Mouse (Mus musculus): Measurements from ENCODE around the gene Eml6. TPM values are rescaled to one million over a fixed set of nuclear protein-coding genes. Genes with fewer than 3 reads are reported as not detected.
"Not testable (repeated sequence)": the region's sequence is repeated elsewhere in the genome, so short reads cannot be mapped to it uniquely, and the experiment has no call there.

Eml6 gene
- polyA plus RNA-seq, 3 experiments from 2014 or later = 0.45 to 1.7 (median 1.3) TPM

DNA sequence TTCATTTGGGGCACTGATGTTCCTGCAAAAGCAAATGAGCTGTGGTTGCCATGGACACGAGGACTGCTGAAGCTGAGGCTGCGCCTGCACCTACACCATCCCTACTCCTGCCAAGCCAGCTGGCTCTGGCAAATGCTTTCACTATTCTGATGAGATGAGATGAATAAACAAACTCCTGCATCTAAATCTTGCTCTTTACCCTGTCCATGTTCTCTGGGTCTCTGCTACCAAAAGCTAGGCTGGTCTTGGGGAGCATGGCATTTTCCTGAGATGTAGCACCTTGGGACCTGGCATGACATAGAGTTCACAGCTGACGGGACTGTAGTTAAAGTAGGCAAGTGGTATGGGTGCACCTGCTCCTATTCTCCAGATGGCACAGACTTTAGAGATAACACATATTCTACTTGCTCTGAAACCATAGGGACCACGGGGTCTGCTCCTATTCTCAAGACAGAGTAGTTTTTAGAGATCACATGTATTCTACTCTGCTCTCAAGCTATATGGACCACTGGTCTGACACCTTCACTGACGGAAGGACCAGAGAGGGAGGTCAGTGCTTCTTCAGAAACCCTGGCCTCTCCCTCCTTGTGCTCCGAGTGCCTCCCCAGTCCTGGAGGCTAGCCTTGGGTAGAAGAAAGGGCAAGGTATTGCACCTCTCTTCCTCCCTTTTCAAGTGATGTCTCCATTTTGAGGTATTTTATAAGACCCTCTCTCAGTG, 236.8 kb downstream of the Eml6 start:
- no peak for ATAC-seq

DNA sequence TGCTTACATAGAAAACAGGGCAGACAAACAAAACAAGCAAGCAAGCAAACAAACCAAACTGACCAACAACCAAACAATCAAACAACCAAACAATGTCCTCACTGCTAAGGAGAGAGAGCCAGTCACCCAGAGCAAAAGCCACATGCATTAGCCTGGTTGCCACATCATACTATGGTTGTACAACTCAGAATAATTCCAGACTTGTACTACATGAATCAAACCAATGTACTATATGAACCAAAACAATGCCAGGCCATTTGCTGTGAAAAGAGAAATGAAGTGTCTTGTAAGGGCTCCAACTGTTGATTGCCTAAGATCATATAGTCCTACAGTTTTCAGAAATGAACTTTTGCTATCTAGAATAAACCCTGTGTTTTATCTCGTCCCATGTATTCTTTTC, 237.3 kb downstream of the Eml6 start:
- ATAC-seq = no peak

DNA sequence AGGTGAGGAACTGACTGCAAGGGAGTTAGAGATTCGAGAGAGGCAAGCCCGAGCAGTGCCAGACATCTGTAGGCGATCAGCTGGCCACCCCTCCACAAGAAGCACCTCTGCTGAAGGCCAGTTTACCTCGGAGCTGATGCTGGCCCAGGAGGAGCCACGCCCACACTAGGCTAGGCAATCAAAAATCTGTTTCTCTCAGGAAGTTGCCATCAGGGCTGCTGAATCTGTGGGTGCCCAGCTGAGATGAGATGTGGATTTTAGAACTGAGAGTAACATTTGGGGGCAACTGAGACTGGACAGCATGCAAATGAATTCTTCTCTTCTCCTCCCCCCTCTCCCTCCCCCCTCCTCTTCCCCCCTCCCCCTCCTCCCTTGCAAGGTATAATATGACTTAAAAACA, 238.4 kb downstream of the Eml6 start:
- ATAC-seq = no peak

DNA sequence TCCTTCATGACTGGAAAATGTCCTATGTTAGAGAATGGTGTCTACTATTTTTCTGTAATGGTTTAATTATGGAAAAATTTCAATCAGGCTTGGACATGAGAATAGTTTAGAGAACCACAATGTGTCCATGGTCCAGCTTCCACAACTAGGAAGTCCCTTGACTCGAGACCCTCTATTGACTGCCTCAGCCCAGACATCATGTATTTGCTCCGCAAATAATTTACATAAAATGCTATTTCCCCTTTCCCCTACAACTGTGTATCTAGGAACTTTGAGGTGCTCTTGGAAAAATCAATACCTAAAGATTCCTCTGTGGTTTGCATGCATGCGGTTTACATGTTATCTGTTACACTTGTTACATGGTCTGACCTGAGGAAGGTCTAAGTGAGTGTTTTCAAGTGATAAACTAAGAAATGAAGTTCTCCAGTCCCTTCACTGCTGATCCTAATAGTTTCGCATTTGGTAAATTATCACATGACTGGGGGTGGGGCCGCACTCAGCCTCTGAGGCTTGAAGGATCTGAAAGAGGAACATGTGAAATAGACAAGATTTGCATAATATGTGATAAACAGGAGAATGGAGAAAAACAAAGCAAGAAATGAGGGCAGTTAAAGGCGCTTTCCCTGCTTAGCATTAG, 239.1 kb downstream of the Eml6 start:
- ATAC-seq = no peak

DNA sequence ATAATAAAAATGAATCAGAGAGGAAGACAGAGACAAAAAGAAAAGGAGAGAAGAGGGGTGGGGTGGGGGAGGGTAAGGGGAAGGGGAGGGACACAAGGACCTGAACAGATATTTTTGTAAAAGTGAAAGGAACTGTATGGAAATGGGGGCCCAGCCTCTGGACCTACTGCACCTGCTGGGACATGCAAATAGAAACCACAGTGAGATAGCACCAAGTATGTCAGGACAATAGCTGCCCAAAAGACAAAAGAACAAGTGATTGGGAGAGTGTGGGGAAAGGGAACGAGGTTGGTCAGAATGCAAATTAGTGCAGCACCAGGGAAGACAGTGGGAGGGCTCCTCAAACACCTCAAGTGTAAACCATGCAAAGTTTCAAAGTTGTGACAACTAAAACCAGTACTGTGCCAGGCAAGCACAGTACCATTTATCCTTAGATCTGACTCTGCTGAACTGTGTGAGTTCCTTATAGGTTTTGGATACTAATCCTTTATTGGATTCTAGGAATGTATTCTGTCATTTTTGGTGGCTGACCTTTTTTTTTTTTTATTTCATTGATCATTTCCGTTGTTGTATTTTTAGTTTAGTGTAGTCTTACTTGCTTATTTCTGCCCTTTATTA, 246.3 kb downstream of the Eml6 start:
- ATAC-seq = no peak

GRCm38 (mm10) chr11:29778936-29779335, 246.9 kb downstream of the Eml6 start:
- ATAC-seq = no peak

- no peak for ATAC-seq
Measured at GRCm38 (mm10) chr11:29777964-29778363, 247.9 kb downstream of the Eml6 start.

DNA sequence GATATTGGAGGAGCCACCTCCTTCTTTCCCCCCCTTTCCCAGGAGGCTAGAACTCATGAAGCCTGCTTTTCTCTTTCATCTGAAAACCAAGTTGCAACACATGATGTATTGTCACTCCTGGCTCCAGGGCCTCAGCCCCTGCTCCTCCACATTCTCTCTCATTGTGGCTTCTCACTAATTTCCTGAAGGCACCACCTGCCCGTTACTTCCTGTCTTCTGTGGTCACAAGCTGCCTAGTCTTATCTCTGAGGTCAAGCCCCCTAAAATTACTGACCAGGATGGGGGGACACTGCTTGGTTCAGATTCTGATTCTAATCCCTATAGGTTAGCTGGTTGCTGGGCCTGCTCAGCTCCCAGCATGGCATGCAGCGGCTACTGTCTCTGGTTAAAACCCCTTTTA, 251.1 kb downstream of the Eml6 start:
- no peak for ATAC-seq

DNA sequence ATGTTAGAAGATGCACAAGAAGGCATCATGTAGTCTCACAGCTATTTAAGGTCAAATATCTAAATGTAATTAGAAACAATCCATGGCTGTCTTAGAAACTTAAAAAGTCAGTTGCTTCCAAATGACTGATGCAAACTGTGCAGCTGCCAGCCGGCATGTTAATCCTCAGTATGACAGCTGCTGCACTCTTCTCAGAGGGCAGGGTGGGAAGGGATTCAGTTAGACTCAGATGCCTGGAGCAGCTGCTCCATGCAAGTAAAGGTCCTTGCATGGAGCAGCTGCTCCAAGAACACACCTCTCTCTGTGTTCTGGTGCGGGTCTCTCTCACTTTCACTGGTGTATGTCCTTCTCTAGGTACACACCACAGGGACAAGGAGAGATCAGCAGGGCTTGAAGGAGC, 251.5 kb downstream of the Eml6 start:
- no peak for ATAC-seq

DNA sequence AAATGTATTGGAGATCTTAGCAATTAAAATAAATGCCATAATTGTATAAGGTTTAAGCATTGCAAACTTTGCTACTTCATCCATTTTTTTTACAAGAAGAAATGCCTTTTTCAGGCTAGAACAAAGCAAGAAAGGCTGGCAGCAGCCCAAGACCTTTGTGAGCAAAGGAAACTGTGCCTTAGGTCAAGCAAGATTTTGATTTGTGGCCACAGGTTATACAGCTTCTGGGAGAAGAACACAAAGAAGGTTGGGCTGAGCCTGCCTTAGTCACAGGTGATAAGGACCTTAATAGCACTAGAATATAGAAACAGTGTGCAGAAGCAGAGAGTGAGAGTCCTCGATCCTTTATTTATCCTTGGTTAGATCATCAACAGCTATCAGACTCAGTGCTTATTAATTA, 253.6 kb downstream of the Eml6 start:
- ATAC-seq = no peak

DNA sequence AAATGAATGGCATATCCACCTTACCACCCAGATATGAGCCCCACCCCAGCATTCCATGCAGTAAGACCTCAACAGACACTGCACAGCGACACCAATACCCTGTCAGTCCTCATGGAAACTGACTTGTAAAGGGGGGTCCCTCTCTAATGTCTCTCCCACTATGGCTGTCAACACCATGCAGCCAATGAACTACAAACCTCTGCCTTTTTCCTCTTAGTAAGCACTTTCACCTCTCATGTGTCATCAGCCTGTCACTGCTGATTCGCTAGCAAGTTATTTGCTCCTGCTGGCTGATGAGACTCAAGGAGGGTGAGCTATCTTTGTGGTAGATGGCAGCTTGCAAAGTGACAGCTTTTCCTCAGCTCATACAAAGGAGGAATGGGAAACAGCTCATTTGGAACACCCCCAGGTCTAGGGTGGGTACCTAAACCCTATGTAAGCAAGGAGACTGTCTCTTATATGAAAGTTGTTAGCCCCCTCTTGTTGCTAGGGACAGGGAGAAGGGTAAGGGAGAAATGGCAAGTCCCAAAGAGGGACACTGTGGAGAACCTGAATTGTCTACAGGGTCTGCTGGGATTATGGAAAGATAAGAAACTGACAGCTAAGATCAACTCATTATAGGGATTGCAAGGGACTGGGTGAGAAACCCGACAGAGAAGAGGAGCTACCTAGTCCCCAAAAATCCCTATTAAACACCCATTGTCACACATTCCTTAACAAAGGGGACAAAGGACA, 255.0 kb downstream of the Eml6 start:
- ATAC-seq = no peak

- no peak for ATAC-seq
Measured at GRCm38 (mm10) chr11:29768523-29768922, 257.3 kb downstream of the Eml6 start.

- no peak for ATAC-seq
Measured at GRCm38 (mm10) chr11:29766313-29766982, 259.4 kb downstream of the Eml6 start.

GRCm38 (mm10) chr11:29765063-29765462, 260.8 kb downstream of the Eml6 start:
- ATAC-seq = no peak

DNA sequence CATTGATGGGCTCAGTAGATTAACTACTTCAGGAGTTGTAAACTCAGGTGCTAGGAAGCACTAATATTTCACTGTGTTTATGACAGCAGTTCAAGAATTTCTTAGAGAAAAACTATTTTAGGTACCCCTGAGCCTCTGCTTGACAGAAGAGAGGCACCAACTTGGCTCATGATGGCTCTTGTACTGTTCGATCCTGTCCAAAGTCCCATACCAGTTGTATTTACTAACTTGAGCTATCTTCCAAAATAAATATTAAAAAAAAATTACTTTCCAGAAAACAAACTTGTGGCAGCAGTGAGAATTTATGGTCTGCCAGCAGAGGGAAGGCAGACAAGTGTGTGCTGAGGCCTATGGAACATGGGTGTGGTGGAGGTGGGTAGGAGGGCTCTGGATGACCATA, 263.1 kb downstream of the Eml6 start:
- no peak for ATAC-seq

DNA sequence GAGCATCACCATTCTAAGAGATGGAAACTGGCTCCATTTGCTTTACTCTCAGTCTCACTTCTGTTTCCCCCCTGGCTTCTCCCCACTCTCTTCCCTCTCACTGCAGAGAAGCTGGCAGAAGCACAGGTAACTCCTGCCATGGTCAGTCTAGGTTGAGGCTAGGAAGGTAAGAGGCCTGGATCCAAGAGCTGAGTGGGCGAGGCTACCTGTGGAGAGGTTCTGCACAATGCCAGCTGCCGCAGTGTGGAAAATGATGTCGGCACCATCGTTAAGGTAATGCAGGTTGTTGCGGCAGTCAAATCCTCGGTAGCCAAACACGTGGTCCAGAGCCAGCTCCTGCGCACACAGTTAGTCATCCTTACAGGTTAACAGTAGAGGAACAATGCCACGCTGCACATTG, 264.4 kb downstream of the Eml6 start:
- no peak for ATAC-seq

DNA sequence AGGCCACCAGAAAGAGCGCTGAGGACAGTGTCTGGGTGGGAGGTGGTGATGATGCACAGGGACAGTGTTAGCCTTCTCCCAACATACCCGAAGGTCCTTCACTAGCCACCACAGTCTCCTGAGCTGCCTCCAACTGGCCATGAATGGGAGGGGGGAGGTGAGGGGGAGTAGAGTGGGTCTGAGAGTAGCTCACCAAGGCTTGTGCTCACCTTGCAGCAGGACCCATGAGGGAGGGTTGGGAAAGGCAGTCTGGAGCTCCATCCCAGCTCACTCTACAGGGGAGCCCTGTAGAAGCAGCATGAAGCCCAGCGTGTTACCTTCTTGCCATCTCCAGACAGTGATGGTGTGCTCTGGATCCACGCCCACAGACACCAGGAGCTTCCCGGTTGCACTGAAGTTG, 267.2 kb downstream of the Eml6 start:
- no peak for ATAC-seq

DNA sequence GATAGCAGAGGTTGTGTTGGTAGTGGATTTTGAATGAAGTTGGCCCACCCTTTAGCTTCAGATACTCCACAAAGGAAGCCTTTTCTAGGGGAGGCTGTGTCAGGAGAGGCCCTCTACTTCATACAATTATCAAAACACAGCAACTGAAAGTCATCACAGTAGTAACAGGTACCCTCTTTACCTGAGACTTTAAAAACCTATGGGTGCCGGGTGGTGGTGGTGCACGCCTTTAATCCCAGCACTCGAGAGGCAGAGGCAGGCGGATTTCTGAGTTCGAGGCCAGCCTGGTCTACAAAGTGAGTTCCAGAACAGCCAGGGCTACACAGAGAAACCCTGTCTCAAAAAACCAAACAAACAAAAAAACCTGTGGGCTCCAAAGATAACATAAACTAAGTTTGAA, 269.8 kb downstream of the Eml6 start:
- not testable (repeated sequence) for ATAC-seq

DNA sequence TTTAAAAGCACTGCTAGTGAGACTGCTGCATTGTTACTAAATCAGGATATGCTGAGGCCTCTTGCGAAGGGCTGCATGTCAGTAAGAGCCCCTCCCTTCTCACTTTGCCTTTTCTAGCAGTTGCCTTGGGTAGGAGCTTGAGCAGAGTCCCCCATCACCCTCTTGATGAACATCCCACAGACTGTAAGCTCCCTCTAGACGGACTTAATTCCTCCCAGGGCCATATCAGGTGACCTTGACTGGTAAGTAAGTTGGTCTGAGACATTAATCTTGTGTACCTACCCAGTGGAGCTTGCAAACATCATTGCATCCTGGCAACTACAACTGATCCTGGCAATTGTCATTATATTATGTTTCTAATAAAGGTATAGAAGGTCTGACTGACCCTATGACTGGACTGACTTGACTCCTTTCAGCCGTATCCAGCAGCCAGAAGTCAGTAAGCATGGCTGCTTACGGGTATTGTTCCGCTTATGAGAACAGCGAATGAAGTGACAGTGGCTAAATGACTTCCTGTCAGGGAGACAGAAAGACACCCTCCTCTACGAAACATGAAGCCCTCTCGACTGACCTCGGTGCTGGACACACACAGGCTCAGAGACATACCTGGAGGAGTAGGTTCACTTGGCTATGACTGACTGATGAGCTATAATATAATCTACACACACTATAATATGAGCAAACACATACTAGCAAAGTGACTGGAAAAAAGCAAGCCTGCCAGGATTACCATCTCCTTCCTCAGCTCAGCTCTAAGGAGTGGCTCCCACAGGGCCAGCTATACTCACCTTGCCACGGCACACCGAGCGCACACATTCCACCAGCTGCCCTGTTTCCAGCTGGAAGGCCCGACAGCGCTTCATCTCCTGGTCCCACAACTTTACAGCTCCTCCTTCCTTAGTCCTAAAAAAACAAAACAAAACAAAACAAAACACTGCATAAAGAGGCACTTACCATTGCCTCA, 273.9 kb downstream of the Eml6 start:
- no peak for ATAC-seq

DNA sequence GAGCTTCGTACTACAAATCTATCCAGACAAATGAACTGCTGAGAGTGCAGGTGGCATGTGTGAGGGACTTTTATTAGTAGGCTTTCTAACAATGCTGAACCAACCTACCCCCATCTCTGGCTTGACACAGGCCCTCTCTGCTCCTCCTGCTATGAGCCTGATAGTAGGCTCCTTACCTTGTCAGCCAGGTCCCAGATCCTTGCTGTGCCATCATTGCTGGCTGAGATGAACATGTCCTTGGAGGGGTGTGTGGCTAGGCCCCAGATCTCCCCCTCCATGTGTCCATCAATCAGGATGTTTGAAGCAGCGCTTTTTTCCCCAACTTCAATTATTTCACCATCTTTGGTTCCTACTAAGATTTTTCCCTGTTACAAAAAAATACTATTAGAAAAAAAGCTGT, 274.8 kb downstream of the Eml6 start:
- no peak for ATAC-seq

DNA sequence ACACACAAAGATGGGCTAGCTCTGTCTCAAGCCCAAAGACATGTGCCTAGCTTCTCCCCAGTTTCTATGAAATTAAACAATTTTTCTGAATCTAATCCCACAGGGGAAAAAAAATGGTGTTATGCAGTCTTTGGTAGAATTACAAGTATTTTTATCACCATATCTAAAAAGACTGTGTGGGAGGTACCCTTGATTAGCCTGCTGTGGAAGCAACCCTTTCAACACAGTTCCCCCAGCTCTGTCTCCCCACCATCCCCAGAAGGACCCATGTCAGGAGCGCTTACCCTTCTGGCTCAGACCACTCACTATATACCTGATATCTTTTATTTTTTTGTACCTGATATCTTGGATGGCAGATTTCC, 276.4 kb downstream of the Eml6 start:
- ATAC-seq = no peak
